Mouse (Mus musculus): ENCODE results near the gene Xlr4a. TPM values are rescaled to one million over a fixed set of nuclear protein-coding genes. Genes with fewer than 3 reads are reported as not detected.
"Not testable (repeated sequence)": the region's sequence is repeated elsewhere in the genome, so short reads cannot be mapped to it uniquely, and the experiment has no call there.

The Xlr4a gene
- polyA plus RNA-seq (2012; ENCODE audit: insufficient read depth, low replicate concordance), result not detected in 2 replicates

GRCm38 (mm10) chrX:73082267-73083055 is at the start of gene Xlr4a:
Gene Xlr4a, minus strand, starts transcription at chrX:73082478.
- not testable (repeated sequence) for H3K27me3 ChIP-seq (replicated peaks); H3K36me3 ChIP-seq (replicated peaks; ENCODE audit: low read length); H3K4me3 ChIP-seq (replicated peaks)

GRCm38 (mm10) chrX:73122859-73123829 is 40.9 kb upstream of the Xlr4a start:
- H3K36me3 ChIP-seq (replicated peaks; ENCODE audit: low read length); H3K4me3 ChIP-seq (replicated peaks); H3K4me1 ChIP-seq; H3K9me3 ChIP-seq; H3K27me3 ChIP-seq (replicated peaks): not testable (repeated sequence)

More at GRCm38 (mm10) chrX:73082267-73083055, at the start of gene Xlr4a:
- H3K4me1 ChIP-seq, H3K9me3 ChIP-seq: not testable (repeated sequence)

GRCm38 (mm10) chrX:73116747-73117146 is 34.5 kb upstream of the Xlr4a start, which contains the start of gene Gm14685:
Gene Gm14685, plus strand, starts transcription at chrX:73117047.
- not testable (repeated sequence) for H3K9me3 ChIP-seq; H3K4me1 ChIP-seq; H3K36me3 ChIP-seq (replicated peaks; ENCODE audit: low read length); H3K27me3 ChIP-seq (replicated peaks); H3K4me3 ChIP-seq (replicated peaks)

GRCm38 (mm10) chrX:73096941-73097508 is 14.7 kb upstream of the Xlr4a start, which contains the start of gene Xlr3a:
Gene Xlr3a, minus strand, starts transcription at chrX:73097095.
- not testable (repeated sequence) for H3K36me3 ChIP-seq (replicated peaks; ENCODE audit: low read length); H3K27me3 ChIP-seq (replicated peaks); H3K4me1 ChIP-seq; H3K9me3 ChIP-seq; H3K4me3 ChIP-seq (replicated peaks)

GRCm38 (mm10) chrX:73066765-73067312 is 15.4 kb downstream of the Xlr4a start:
- not testable (repeated sequence) for H3K4me1 ChIP-seq; H3K4me3 ChIP-seq (replicated peaks); H3K36me3 ChIP-seq (replicated peaks; ENCODE audit: low read length); H3K9me3 ChIP-seq
- H3K27me3 ChIP-seq (replicated peaks), result peaks cover 33% of the 10 kb centered on the region

- Histone ChIP-seq H3K4me3 (replicated peaks) (no peak within 1 kb of the TSS), H3K4me1 (0 out of 2 replicates have a peak, but pooled peaks cover 3% of the 10 kb centered on the region), H3K36me3 (replicated peaks; ENCODE audit: low read length) (no peaks in the 10 kb centered on the region), H3K27me3 (replicated peaks) (peaks cover 36% of the 10 kb centered on the region), H3K9me3 (no peaks in the 10 kb centered on the region)
- no peak for TF ChIP-seq FLI1 (IDR thresholded peaks at IDR 0.05; ENCODE audit: low read length)
- TF ChIP-seq GATA1 (IDR thresholded peaks at IDR 0.05; ENCODE audit: borderline replicate concordance, low read length), result no peak
Measured at GRCm38 (mm10) chrX:73064415-73064793, 17.9 kb downstream of the Xlr4a start, which contains the start of gene Pnma3. Gene Pnma3, plus strand, starts transcription at chrX:73064787.

GRCm38 (mm10) chrX:73063512-73064414 is 18.5 kb downstream of the Xlr4a start:
- H3K9me3 ChIP-seq, result no peaks in the 10 kb centered on the region
- H3K27me3 ChIP-seq (replicated peaks), result peaks cover 36% of the 10 kb centered on the region
- no peak overlapping the region for H3K4me3 ChIP-seq (replicated peaks)
- H3K36me3 ChIP-seq (replicated peaks; ENCODE audit: low read length), result no peaks in the 10 kb centered on the region
- TF ChIP-seq FLI1 (IDR thresholded peaks at IDR 0.05; ENCODE audit: low read length), result no peak
- TF ChIP-seq GATA1 (IDR thresholded peaks at IDR 0.05; ENCODE audit: borderline replicate concordance, low read length), result no peak
- 0 out of 2 replicates have a peak, but pooled peaks cover 3% of the 10 kb centered on the region for H3K4me1 ChIP-seq

GRCm38 (mm10) chrX:73062323-73062722 is 20.0 kb downstream of the Xlr4a start:
- H3K27me3 ChIP-seq (replicated peaks), result peaks cover 28% of the 10 kb centered on the region
- H3K4me1 ChIP-seq, result 0 out of 2 replicates have a peak, but pooled peaks cover 3% of the 10 kb centered on the region
- TF ChIP-seq GATA1 (IDR thresholded peaks at IDR 0.05; ENCODE audit: borderline replicate concordance, low read length) (no peak), FLI1 (IDR thresholded peaks at IDR 0.05; ENCODE audit: low read length) (no peak)
- no peak overlapping the region for H3K4me3 ChIP-seq (replicated peaks)
- no peaks in the 10 kb centered on the region for H3K36me3 ChIP-seq (replicated peaks; ENCODE audit: low read length)
- no peaks in the 10 kb centered on the region for H3K9me3 ChIP-seq

- Histone ChIP-seq H3K9me3 (no peaks in the 10 kb centered on the region), H3K4me3 (replicated peaks) (no peak overlapping the region), H3K4me1 (0 out of 2 replicates have a peak, but pooled peaks cover 3% of the 10 kb centered on the region), H3K36me3 (replicated peaks; ENCODE audit: low read length) (no peaks in the 10 kb centered on the region), H3K27me3 (replicated peaks) (peaks cover 28% of the 10 kb centered on the region)
- no peak for TF ChIP-seq FLI1 (IDR thresholded peaks at IDR 0.05; ENCODE audit: low read length)
- TF ChIP-seq GATA1 (IDR thresholded peaks at IDR 0.05; ENCODE audit: borderline replicate concordance, low read length), result no peak
Measured at GRCm38 (mm10) chrX:73061528-73061927, 20.8 kb downstream of the Xlr4a start.

Data from megakaryocyte, embryonic 14.5 days (primary cell).